Mouse (Mus musculus): Measurements from ENCODE around the gene Mta3.
"Not testable (repeated sequence)": the region's sequence is repeated elsewhere in the genome, so short reads cannot be mapped to it uniquely, and the experiment has no call there.

Mta3 gene

DNA sequence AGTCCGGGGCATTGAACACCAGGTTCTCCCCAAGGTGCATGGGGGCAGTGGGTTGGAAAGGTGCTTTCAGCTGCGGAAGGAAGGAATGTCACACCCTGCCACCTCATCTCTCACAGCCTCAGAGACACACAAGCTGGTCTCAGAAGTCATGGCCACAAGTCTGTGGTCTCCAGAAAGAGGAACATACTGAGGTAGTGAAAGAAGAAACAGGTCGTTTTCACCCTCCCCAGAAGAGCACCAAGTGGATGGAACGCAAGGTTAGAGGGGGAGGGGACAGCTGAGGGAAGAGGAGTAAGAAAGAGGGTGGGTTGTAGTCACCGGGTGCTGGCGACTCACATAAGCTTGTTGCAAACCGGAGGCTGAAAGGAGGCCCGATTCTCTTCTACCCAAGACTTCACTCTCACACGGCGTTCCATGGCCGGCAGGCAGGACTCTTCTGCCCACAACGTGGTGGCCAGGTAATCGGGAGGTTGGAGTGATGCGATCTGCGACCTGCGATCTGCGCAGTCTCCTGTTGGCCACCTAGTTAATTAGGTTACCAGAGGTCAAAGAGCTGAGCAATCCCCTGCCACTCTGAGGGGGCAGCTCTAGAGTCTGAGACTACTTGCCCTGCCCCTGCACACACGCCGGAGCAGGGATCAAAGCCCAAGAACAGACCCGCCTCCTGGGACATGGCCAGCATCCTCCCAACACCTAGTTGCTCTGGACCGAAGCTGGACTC, 140.5 kb downstream of the Mta3 start:
- DNase-seq (ENCODE audit: extremely low spot score, low read depth, low spot score), result no peak

DNA sequence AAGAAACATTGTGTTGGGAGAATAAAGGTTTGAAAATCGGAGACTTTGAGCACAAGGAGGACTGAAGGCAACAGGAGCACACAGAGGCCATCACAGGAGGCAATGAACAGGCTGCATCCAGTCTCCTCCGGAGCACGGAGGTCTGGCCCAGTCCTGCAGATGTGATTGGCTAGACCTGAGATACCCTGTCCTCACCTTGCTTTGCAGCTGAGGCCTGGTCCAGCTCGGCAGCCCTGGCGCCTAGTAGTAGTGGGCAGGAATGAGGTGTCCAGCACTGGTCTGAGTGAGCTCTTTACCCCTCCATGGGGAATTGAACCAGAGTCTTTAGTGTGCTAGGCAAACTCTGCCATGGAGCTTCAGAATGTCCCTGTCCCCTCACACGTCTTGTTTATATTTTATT, 141.1 kb downstream of the Mta3 start:
- DNase-seq (ENCODE audit: extremely low spot score, low read depth, low spot score), result no peak

DNA sequence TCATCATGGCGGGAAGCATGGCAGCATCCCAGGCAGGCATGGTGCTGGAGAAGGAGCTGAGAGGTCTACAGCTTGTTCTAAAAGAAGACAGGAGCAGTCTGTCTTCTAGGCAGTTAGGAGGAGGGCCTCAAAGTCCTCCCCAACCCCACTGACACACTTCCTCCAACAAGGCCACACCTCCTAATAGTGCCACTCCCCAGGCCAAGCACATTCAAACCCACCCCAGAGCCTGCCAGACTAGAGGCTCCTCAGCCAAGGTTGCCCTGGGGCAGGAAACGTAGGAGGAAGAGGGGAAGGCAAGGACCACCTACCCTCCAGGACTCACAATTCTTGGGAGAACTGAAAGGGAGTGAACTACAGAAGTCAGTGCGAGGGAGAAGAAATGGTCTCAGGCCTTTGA, 141.9 kb downstream of the Mta3 start, which contains the start of gene Haao:
Gene Haao (minus strand): TSS at position 149 of the 400 bp plus-strand sequence.
- DNase-seq (ENCODE audit: extremely low spot score, low read depth, low spot score), result no peak

DNA sequence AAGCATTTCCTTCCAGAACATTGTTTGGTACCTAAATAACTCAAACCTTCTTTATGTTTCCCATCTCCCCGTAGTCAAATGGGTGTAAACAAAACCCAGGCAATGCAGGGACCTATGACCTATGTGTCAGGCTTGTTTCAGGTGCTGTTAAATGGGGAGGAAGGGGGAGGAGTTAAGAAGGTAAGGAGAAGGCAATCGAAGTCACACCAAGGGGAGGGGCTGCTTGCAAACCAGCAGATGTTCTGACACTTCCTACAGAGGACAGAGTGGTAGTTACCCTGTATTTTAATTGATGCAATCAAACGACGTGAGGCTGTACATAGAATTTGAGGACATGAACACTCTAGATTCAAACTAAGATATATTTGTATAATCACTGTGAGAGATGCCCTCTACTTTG, 142.5 kb downstream of the Mta3 start:
- no peak for DNase-seq (ENCODE audit: extremely low spot score, low read depth, low spot score)

DNA sequence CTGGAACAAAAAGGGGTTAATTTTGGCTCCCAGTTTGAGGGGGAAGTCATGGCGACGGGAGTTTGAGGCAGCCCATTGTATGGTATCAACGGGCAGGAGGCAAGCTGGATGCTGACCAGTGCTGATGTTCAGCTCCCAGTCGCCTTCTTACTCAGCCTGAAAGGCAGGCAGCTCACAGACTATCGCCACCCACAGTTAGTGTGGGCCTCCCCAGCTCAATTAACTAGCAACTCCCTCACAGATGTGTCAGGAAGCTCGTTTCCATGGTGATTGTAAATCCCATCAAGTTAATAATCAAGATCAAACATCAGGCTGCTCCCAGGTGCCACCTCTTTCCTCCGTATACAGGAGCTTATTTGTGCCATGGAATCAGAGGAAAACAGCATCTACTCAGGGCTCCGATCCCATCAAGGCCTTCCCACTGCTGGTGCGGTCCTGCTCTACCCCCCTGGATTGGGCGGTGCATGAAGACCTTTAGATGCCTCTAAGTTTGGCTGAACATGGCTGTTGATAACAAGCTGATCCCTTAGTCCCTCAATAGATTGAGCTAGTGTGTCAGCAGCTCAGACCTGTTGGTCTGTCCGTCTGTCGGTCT, 143.2 kb downstream of the Mta3 start:
- DNase-seq (ENCODE audit: extremely low spot score, low read depth, low spot score), result no peak

DNA sequence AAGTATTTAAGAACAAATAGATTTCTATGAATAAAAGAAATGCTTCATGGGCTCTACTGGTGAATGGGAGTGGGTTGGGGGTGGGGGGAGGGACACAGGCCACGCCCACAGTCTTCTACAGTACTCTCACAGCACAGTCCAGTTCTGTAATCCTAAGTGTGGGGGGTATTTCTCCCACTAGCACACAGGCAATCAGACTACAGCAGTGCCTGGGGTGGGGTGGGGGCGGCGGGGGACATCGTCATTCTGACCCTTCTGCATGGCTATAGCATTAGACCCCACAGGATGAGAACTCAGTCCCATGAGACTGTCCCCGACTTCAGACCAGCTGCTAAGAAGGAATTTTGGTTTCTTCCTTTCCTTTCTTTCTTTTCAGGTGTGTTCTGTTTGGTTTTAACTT, 143.8 kb downstream of the Mta3 start:
- DNase-seq (ENCODE audit: extremely low spot score, low read depth, low spot score), result no peak

DNA sequence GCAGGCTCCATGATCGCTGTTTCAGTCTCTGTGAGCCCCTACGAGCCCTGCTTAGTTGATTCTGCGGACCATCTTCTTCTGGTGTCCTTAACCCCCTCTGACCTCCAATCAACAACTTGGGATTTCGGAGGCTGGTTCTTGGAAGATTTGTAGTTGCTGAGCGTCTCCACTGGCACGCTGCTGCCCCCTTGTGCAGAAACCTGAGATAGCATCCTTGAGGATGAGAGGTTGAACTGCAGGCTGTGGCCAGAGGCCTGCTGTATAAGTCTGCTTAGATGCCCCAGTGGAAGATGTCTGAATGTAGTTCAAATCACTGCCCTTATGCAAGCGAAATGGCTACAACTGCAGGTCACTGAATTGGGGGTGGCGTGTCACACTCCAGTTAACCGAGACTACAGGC, 144.5 kb downstream of the Mta3 start:
- DNase-seq (ENCODE audit: extremely low spot score, low read depth, low spot score), result peak; percentile 79

DNA sequence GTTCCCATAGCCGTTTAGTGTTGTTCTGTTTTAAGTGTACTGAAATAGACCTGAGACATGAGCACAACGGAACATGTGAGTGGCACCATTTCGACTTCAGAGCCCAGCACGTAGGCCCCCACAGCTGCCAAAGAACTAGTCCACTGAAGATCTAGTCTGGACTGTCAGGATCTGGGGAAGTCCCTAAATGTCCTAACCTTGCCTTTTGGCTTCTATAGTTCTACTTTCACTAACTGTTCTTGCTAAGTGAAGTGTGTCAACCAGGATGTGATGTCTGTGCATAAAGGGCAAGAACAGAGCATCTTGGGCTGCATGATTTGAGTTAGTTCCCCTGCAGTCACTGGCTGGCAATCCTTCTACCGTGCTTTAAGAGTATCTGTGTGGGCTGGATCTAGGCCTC, 144.9 kb downstream of the Mta3 start:
- no peak for DNase-seq (ENCODE audit: extremely low spot score, low read depth, low spot score)

DNA sequence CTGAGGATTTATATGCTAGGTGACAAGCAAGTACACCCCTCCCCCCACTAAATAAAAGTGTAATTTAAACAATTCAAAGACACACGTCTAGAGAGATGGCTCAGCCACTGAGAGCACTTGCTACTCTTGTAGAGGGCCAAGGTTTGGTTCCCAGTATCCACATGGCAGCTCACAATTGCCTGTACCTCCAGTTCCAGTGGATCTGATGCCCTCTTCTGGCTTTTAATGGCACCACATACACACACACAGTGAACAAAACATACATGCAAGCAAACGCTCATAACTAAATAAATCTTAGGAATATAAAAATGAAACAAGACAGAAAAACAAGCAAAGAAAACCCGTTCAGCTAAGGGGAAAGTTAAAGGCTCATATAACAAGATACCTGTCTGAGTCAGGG, 147.9 kb downstream of the Mta3 start:
- no peak for DNase-seq (ENCODE audit: extremely low spot score, low read depth, low spot score)

DNA sequence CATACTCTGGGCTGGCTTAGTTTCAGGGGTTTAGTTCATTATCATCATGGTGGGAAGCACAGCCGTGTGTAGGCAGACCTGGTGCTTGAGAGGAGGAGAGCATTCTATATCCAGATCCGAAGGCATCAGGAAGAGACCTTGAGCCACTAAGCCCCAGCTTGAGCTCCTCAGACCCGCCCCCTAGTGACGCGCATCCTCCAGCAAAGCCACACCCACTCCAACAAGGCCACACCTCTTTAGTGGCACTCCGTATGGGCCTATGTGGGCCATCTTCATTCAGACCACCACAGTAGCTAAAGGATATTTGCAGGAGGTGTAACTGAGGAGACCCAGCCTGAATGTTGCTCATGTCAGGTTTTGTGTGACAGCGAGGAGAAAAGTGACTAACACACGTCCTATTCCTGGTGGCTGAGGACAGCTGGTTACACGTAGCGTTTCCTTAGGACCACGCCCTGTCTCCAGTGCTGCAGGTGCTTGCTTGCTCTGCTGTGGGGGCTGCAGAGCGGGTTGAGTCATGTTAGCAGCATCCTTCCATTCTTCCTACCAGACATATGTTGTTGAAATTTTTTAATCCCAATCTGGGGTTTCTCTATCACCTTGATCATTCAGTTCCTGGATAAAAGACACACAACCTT, 148.4 kb downstream of the Mta3 start:
- no peak for DNase-seq (ENCODE audit: extremely low spot score, low read depth, low spot score)

DNA sequence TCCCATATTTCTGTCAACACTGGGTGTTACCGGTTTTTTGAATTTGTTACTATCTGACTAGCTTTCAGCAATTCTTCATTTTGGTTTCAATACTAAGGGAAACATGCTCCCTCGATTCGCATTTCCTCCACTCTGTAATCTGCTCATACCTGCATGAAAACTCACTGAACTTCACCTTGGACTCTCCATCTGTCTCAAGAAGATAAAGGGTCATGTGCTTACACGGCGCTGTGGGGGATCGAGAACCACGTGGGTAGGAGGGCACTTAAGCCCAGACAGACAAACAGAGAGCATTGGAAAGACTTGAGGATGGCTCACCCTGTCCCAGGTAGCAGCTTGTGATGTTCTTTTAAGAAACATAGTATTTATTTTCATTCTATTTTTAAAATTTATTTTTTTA, 152.4 kb downstream of the Mta3 start:
- DNase-seq (ENCODE audit: extremely low spot score, low read depth, low spot score), result no peak

DNA sequence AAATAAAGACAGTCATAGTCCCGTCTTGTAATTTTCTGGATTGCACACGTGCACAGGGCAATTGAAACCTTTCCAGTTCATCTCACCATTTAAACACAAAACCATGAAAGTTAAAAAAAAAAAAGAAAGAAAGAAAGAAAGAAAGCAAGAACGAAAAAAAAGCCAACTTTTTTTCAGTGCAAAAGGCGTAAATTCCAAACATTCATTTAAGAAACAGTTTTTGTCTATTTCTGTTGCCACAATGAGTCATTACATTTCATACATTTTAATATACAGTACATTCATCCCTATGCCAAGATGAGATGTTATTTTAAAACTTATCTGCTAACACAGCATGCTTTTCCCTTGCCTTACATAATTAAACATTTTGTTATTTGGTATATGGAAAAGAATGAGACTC, 153.7 kb downstream of the Mta3 start:
- DNase-seq (ENCODE audit: extremely low spot score, low read depth, low spot score), result no peak

DNA sequence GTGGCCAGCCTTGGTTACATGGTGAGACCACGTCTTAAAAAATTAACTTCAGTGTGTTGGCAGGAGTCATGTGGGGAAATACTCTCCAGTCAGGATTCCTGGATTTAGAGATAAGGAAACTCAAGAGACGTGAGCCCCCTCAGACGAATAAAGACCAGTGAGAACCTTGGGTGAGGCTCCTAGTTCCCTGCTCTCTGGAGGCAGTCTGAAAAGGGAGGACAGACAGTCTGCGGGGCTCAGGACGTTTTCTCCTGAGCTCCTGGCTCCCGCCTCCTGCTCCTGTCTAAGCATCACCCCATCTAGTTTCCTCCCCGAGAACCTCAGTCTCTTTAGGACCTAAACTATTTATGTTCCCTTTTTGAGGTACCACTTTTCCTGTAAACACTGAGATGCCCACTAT, 154.3 kb downstream of the Mta3 start:
- no peak for DNase-seq (ENCODE audit: extremely low spot score, low read depth, low spot score)

DNA sequence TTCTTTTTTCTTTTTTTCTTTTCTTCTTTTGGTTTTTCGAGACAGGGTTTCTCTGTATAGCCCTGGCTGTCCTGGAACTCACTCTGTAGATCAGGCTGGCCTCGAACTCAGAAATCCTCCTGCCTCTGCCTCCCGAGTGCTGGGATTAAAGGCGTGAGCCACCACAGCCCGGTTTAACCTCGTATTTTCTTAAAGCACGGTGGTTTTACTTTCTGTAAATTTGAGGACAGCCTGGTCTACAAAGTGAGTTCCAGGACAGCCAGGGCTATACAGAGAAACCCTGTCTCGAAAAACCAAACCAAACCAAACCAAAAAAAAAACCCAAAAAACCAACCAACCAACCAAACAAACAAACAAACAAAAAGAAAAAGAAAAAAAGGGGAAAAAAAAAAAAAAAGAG, 155.0 kb downstream of the Mta3 start:
- not testable (repeated sequence) for DNase-seq (ENCODE audit: extremely low spot score, low read depth, low spot score)

DNA sequence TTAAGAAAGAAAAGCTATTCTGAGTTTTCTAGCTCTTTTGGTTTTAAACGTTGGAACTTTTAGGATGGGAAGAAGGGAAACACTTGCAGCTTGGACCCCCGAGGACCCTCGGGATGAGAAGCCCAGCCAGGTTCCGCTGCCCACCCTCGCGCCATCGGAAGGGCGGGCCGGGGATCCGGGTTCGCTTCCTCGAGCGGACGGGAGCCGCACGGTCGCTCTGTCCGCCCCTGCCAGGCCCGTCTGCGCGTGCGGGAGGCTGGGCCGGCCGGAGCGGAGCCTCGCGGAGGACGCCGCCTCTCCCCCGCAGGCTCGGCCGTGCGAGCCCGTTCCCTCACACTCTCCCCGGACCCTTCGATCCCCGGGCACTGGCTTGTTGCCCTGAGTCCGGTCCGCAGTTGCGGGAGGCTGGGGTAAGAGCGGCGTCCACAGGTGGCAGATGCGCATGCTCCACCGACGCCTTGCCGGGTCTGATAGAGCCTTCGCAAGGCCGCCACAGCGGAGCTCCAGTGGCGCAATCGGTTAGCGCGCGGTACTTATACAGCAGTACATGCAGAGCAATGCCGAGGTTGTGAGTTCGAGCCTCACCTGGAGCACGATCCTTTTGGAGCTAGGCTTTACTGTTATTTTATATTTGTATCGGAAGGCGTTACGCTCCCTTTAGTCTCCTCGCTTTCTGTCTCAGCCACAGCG, 155.6 kb downstream of the Mta3 start:
- DNase-seq (ENCODE audit: extremely low spot score, low read depth, low spot score), result peak; percentile 96

DNA sequence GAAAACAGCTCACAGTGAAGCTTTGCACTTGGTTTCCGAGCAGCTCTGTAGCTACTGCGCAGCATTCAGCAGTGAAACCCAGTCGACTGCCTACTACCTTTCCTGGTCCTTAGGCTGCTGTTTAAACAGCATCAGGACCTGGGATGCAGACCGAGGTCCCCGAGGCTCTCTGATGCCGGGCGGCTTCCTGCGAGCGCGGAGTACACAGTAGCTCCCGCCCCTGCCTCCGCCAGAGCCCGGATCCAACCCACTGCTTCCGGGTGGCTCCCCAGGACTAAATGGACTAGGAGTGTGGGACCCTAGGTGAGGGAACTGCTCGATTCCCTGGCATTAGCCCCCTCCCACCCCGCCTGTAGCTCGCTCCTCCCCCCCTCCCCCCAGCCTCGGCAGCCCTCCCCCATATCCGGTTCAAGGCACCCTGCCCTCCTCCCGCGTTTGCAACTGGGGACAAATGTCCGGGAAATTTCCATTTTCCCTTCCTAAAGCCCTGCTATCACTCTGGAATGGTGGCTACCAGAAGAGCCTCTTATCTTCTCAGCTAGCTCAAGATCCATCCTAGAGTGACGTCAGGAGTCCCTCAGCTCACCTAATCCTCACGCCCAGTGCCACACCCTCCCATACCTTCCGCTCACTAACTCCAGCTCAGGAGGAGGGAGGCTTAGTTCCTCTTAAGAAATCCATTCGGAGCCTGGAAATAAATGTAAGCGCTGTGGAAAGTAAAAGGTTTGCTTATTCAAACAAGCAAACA, 156.3 kb downstream of the Mta3 start:
- peak; percentile 54 for DNase-seq (ENCODE audit: extremely low spot score, low read depth, low spot score)

DNA sequence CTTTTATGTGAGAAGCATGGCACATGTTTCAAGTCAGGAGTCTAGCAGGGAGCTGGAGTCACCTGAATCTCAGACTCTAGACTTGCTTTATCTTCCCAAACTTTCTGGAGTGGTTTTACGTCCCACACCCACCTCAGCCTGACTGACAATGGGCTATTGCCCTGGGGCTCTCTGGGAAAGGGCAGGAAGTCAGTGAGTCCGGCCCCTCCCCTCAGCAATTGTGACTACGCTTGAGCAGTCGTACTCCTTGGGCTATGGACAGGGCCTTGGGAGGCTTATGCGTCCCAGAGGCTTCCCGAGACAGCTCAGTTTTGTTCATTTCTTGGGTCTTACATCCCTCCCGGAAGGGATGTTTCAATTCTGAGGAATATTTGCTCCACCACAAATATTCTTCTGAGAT, 159.4 kb downstream of the Mta3 start:
- no peak for DNase-seq (ENCODE audit: extremely low spot score, low read depth, low spot score)

DNA sequence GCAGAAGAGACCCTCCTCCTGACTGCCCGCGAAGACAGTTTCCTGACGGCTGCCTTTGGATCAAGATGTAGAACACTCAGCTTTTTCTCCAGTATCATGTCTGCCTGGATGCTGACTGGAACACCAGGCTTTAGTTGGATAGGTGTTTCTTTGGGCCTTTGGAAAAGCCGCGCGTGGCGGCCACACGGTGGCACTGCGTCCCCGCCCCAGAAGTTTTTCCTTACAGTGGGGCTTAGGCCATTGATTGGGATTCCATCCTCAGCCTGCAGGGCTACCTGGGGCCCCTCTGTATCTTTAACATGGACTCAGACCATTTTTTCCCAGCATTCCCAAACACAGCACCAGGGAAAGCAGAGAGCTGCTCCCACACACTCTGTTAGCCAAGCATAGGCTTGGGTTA, 160.6 kb downstream of the Mta3 start:
- DNase-seq (ENCODE audit: extremely low spot score, low read depth, low spot score), result peak; percentile 44

DNA sequence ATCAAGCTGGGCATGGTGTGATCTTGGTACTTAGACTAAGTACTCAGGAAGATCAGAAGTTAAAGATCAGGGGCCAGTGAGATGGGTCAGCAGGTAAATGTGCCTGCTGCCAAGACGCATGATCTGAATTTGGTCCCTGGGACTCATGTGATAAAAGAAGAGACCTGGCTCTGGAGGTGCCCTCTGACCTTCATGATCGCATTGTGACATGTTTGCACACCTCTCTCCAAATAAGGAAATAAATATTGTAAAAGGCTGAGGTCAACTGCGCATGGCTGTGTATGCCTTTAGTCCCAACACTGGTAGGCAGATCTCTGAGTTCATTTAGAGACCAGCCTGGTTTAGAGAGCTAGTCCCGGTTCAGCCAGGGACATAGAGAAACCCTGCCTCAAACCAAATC, 164.4 kb downstream of the Mta3 start:
- DNase-seq (ENCODE audit: extremely low spot score, low read depth, low spot score), result no peak
